Mouse (Mus musculus) kidney, adult 2 months (tissue): ENCODE data around the gene 9130230L23Rik.

Experiments used
- CTCF ChIP-seq: fragments of 200-500 bp; conservative IDR thresholded peaks from 2 replicates; pipeline ENCODE4 v1.5.1; 2011; ENCODE audit warnings: low read depth, mild to moderate bottlenecking, control low read depth, low read length, moderate library complexity, mixed read lengths; ENCODE audit not compliant: insufficient read depth, insufficient read length
- POLR2A ChIP-seq: fragments of 200-500 bp; IDR thresholded peaks from one replicate; pipeline ENCODE4 v1.6.1; 2011; ENCODE audit warnings: low read depth, low read length, control low read depth

GRCm38 (mm10) chr5:65951513-65951909 lies 52.6 kb downstream of the 9130230L23Rik start:
- TF ChIP-seq POLR2A: no peak
- peak; percentile 16; the same call in 1 of the 2 replicates for TF ChIP-seq CTCF
